In genomic region chr19:6416894-6417761, GRCm38 (mm10) we compare ENCODE assay signal across 12 mouse cellular contexts. TPM values are rescaled to one million over a fixed set of nuclear protein-coding genes. Genes with fewer than 3 reads are reported as not detected.
DNase-seq lines count a peak whose midpoint lies in the region; ATAC-seq lines count a peak whose summit lies in the region.
"Had no signal": no experiment of that assay in that cellular context is flagged by ENCODE, and none has a peak within 500 bp of the region (broad histone marks: within the 10 kb centered on the region; RNA-seq: fewer than 3 reads in every experiment).

No protein-coding gene starts in this region.

- no peak for ATAC-seq in forebrain, embryonic 12.5 days (ENCODE audit: low FRiP score)
- no peak for ATAC-seq in hindbrain, embryonic 16.5 days
- ATAC-seq in neural tube, embryonic 13.5 days (ENCODE audit: low read depth), result no peak

- H3K4me1 ChIP-seq in forebrain, embryonic 12.5 days, result peaks cover 71% of the 10 kb centered on the region
- H3K4me1 ChIP-seq in hindbrain, embryonic 16.5 days (ENCODE audit: control insufficient read depth, insufficient read depth, low read depth, low read length), result peaks cover 50% of the 10 kb centered on the region
- peaks cover 63% of the 10 kb centered on the region for H3K4me1 ChIP-seq in neural tube, embryonic 13.5 days (replicated peaks)

- H3K36me3 ChIP-seq in forebrain, embryonic 12.5 days (replicated peaks), result no peaks in the 10 kb centered on the region
- H3K36me3 ChIP-seq in hindbrain, embryonic 16.5 days (ENCODE audit: control insufficient read depth, insufficient read depth, low read length), result no peaks in the 10 kb centered on the region
- no peaks in the 10 kb centered on the region for H3K36me3 ChIP-seq in neural tube, embryonic 13.5 days
- H3K36me3 ChIP-seq: lung, embryonic 15.5 days had no signal

- no peak overlapping the region; the same call in 1 of the 2 replicates for H3K9ac ChIP-seq in forebrain, embryonic 12.5 days
- H3K9ac ChIP-seq in hindbrain, embryonic 16.5 days (ENCODE audit: low read depth, low read length), result 0 out of 2 replicates have a peak overlapping the region, but pooled peaks have one; percentile 48
- peak overlapping the region; percentile 86 for H3K9ac ChIP-seq in neural tube, embryonic 13.5 days

- H3K4me2 ChIP-seq in forebrain, embryonic 12.5 days, result peak overlapping the region; percentile 94; the same call in 1 of the 2 replicates
- H3K4me2 ChIP-seq in hindbrain, embryonic 16.5 days (ENCODE audit: low read length), result peak overlapping the region; percentile 92; the same call in 1 of the 2 replicates
- peak overlapping the region; percentile 81 for H3K4me2 ChIP-seq in neural tube, embryonic 13.5 days

- 62% methylated on average over 12 of the region's 12 CpGs for WGBS in forebrain, embryonic 12.5 days
- WGBS in hindbrain, embryonic 16.5 days, result 60% methylated on average over 11 of the region's 12 CpGs
- 52% methylated on average over 12 of the region's 12 CpGs for WGBS in neural tube, embryonic 13.5 days

- H3K4me3 ChIP-seq in forebrain, embryonic 12.5 days (replicated peaks), result no peak overlapping the region
- H3K4me3 ChIP-seq in hindbrain, embryonic 16.5 days (ENCODE audit: low read length), result no peak overlapping the region
- no peak overlapping the region for H3K4me3 ChIP-seq in neural tube, embryonic 13.5 days

- DNase-seq in heart, adult 11 months, result peak; percentile 92
- no peak for DNase-seq in heart, adult 8-10 months (ENCODE audit: low spot score)
- no peak for DNase-seq in liver
- no peak for DNase-seq in urinary bladder, adult 2 months (ENCODE audit: low spot score)
- no peak for DNase-seq in urinary bladder, postnatal 4 days (ENCODE audit: low spot score in 2 of 2)
- DNase-seq: layer of hippocampus, adult 9-11 months had no signal

- no peaks in the 10 kb centered on the region for H3K9me3 ChIP-seq in forebrain, embryonic 12.5 days
- no peaks in the 10 kb centered on the region for H3K9me3 ChIP-seq in hindbrain, embryonic 16.5 days (ENCODE audit: control insufficient read depth, low read length)
- H3K9me3 ChIP-seq in neural tube, embryonic 13.5 days, result no peaks in the 10 kb centered on the region
- H3K9me3 ChIP-seq: lung, embryonic 15.5 days had no signal

- peak overlapping the region; percentile 89 for H3K27ac ChIP-seq in forebrain, embryonic 12.5 days
- H3K27ac ChIP-seq in hindbrain, embryonic 16.5 days (ENCODE audit: low read depth, low read length), result peak overlapping the region; percentile 95
- H3K27ac ChIP-seq in neural tube, embryonic 13.5 days (replicated peaks), result peak overlapping the region; percentile 94
- H3K27ac ChIP-seq: lung, embryonic 15.5 days had no signal

- H3K27me3 ChIP-seq in forebrain, embryonic 12.5 days, result peaks cover 38% of the 10 kb centered on the region
- H3K27me3 ChIP-seq in hindbrain, embryonic 16.5 days (replicated peaks; ENCODE audit: control insufficient read depth, insufficient read depth, low read length), result no peaks in the 10 kb centered on the region
- peaks cover 27% of the 10 kb centered on the region; the same call in 1 of the 2 replicates for H3K27me3 ChIP-seq in neural tube, embryonic 13.5 days

RNA-seq across cellular contexts. Expression of gene Nrxn2, which starts 1.4 kb away (rescaled TPM):
- total RNA-seq in heart, adult 8-10 months (2022), result 1 to 10 TPM; 3.3 to 6.8 (median 4.1) TPM
- 17.1 and 17.6 TPM in 2 replicates for polyA plus RNA-seq in forebrain, embryonic 12.5 days (2016; fragmentation: Nextera tagmentation; extraction: Ambion mirVana)
- 29.1 and 37.1 TPM in 2 replicates for polyA plus RNA-seq in hindbrain, embryonic 16.5 days (2015; fragmentation: Nextera tagmentation; extraction: Ambion mirVana)
- 24.0 and 28.9 TPM in 2 replicates for polyA plus RNA-seq in neural tube, embryonic 13.5 days (2015; fragmentation: Nextera tagmentation; extraction: Ambion mirVana)
- polyA plus RNA-seq in urinary bladder, adult 2 months (2012; rRNA removed), result 1.3 and 1.5 TPM in 2 replicates
- total RNA-seq: megakaryocyte-erythroid progenitor cell, adult 5-6 weeks had no signal
- polyA plus RNA-seq: Patski had no signal

RNA-seq across cellular contexts. Expression of gene Rasgrp2, which starts 18.0 kb away (rescaled TPM):
- total RNA-seq in heart, adult 8-10 months (2022), result 10 to 100 TPM; 31.2 to 51.0 (median 43.8) TPM
- 13.1 and 15.1 TPM in 2 replicates for polyA plus RNA-seq in forebrain, embryonic 12.5 days (2016; fragmentation: Nextera tagmentation; extraction: Ambion mirVana)
- polyA plus RNA-seq in hindbrain, embryonic 16.5 days (2015; fragmentation: Nextera tagmentation; extraction: Ambion mirVana), result 184 and 232 TPM in 2 replicates
- polyA plus RNA-seq in neural tube, embryonic 13.5 days (2015; fragmentation: Nextera tagmentation; extraction: Ambion mirVana), result 44.1 and 49.9 TPM in 2 replicates
- polyA plus RNA-seq in urinary bladder, adult 2 months (2012; rRNA removed), result 106 and 109 TPM in 2 replicates

RNA-seq across cellular contexts. Expression of gene Pygm, which starts 32.9 kb away (rescaled TPM):
- total RNA-seq in heart, adult 8-10 months (2022), result 1,000 to 10,000 TPM; 1,301 to 1,379 (median 1,330) TPM
- 0.78 and 1.5 TPM in 2 replicates for polyA plus RNA-seq in forebrain, embryonic 12.5 days (2016; fragmentation: Nextera tagmentation; extraction: Ambion mirVana)
- 10.2 and 13.2 TPM in 2 replicates for polyA plus RNA-seq in hindbrain, embryonic 16.5 days (2015; fragmentation: Nextera tagmentation; extraction: Ambion mirVana)
- 5.7 and 6.3 TPM in 2 replicates for polyA plus RNA-seq in neural tube, embryonic 13.5 days (2015; fragmentation: Nextera tagmentation; extraction: Ambion mirVana)
- 34.8 and 47.2 TPM in 2 replicates for polyA plus RNA-seq in urinary bladder, adult 2 months (2012; rRNA removed)

RNA-seq across cellular contexts. Expression of gene Sf1, which starts 53.6 kb away (rescaled TPM):
- 100 to 1,000 TPM in 1 of 4 experiments, 10 to 100 TPM in 3; 84.3 to 103 (median 91.3) TPM for total RNA-seq in heart, adult 8-10 months (2022)
- 204 and 221 TPM in 2 replicates for polyA plus RNA-seq in forebrain, embryonic 12.5 days (2016; fragmentation: Nextera tagmentation; extraction: Ambion mirVana)
- 81.4 and 106 TPM in 2 replicates for polyA plus RNA-seq in hindbrain, embryonic 16.5 days (2015; fragmentation: Nextera tagmentation; extraction: Ambion mirVana)
- polyA plus RNA-seq in neural tube, embryonic 13.5 days (2015; fragmentation: Nextera tagmentation; extraction: Ambion mirVana), result 107 and 119 TPM in 2 replicates
- 89.7 and 158 TPM in 2 replicates for polyA plus RNA-seq in urinary bladder, adult 2 months (2012; rRNA removed)
